ENCODE assay signal across 8 mouse cellular contexts in the genomic region with DNA sequence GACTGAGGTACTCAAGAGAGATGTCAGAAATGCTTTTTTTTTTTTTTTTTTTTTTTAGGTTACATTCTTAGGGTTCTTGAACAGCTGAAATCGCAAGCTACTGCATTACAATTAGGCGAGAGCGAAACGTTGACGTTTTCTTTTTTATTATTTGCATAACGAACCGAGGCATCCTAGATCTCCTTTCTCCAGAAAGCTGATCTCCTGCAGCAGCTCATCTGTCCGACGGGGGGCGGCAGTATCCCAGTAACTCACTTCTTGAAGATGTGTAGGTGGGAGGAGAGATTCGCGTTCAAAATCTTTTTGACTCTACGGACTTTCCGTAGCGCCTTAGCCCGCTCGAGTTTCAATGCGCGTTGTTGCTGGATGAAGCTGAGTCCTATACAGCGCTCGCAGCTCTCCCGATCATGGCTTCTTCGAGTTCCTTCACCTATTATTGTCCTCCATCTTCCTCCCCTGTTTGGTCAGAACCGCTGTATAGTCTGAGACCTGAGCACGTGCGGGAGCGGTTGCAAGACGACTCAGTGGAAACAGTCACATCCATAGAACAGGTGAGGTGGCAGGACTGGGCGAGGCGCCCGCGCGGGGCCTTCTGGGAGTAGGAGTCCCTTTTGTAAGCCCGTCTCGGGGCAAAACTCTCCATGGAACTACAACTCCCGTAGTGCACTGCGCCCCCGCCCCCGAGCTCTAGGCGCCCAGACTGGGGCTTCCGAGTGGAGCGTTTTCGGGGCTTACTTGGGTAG. TPM values are rescaled to one million over a fixed set of nuclear protein-coding genes. Genes with fewer than 3 reads are reported as not detected.
DNase-seq lines count a peak whose midpoint lies in the region; ATAC-seq and TF ChIP-seq lines count a peak whose summit lies in the region.

No protein-coding gene starts in this region.

- H3K36me3 ChIP-seq in CH12.LX (replicated peaks in 1 of 2; ENCODE audit: control insufficient read depth in 1 of 2, insufficient read depth in 1 of 2, low read length in 1 of 2), result peaks cover 0 to 17% of the 10 kb centered on the region in 2 experiments
- no peaks in the 10 kb centered on the region for H3K36me3 ChIP-seq in forebrain, embryonic 11.5 days (ENCODE audit: control insufficient read depth, insufficient read depth, low read length)
- no peaks in the 10 kb centered on the region for H3K36me3 ChIP-seq in heart, postnatal 0 days (replicated peaks; ENCODE audit: control insufficient read depth, insufficient read depth, low read length)
- H3K36me3 ChIP-seq in liver, embryonic 16.5 days (ENCODE audit: control insufficient read depth, insufficient read depth), result no peaks in the 10 kb centered on the region
- no peaks in the 10 kb centered on the region for H3K36me3 ChIP-seq in neural tube, embryonic 13.5 days
- no peaks in the 10 kb centered on the region for H3K36me3 ChIP-seq in testis, adult 2 months (ENCODE audit: control insufficient read depth, insufficient read depth, low read length)

- TF ChIP-seq POLR2A in CH12.LX (IDR thresholded peaks at IDR 0.05; ENCODE audit: low read depth, low read length), result peak; percentile 77
- 0 out of 2 replicates have a peak, but pooled peaks have one; percentile 42 for TF ChIP-seq POLR2A in testis, adult 2 months (IDR thresholded peaks at IDR 0.05; ENCODE audit: control insufficient read depth, low read depth, low read length)

- peak; percentile 96 for DNase-seq in CH12.LX (ENCODE audit: extremely low read depth)
- peak; percentile 96 for DNase-seq in c-Kit-positive CD71-positive TER-119-negative erythroid progenitor cells, embryonic 14.5 days (ENCODE audit: low read depth)
- peak; percentile 97 for DNase-seq in forebrain, embryonic 11.5 days (ENCODE audit: low spot score)
- peak; percentile 96 for DNase-seq in heart, postnatal 0 days (ENCODE audit: low spot score)
- peak; percentile 97 to 98 for DNase-seq in kidney, postnatal 4 days

- no peaks in the 10 kb centered on the region for H3K27me3 ChIP-seq in CH12.LX (replicated peaks)
- H3K27me3 ChIP-seq in forebrain, embryonic 11.5 days (ENCODE audit: control insufficient read depth, insufficient read depth, low read length), result no peaks in the 10 kb centered on the region
- no peaks in the 10 kb centered on the region for H3K27me3 ChIP-seq in heart, postnatal 0 days (ENCODE audit: control insufficient read depth, insufficient read depth, low read length)
- H3K27me3 ChIP-seq in liver, embryonic 16.5 days (ENCODE audit: control insufficient read depth, insufficient read depth, low read depth, low read length), result no peaks in the 10 kb centered on the region; the same call in 1 of the 2 replicates
- H3K27me3 ChIP-seq in neural tube, embryonic 13.5 days, result peaks cover 5% of the 10 kb centered on the region; the same call in 1 of the 2 replicates
- H3K27me3 ChIP-seq in testis, adult 2 months (ENCODE audit: control insufficient read depth, insufficient read depth, low read length), result no peaks in the 10 kb centered on the region

- TF ChIP-seq RAD21 in CH12.LX (IDR thresholded peaks at IDR 0.05; ENCODE audit: low read depth, low read length), result peak; percentile 89

- no peaks in the 10 kb centered on the region for H3K9me3 ChIP-seq in CH12.LX (replicated peaks; ENCODE audit: low read length)
- H3K9me3 ChIP-seq in forebrain, embryonic 11.5 days (ENCODE audit: control insufficient read depth, low read length), result no peaks in the 10 kb centered on the region
- H3K9me3 ChIP-seq in heart, postnatal 0 days (replicated peaks; ENCODE audit: control insufficient read depth, low read length), result no peaks in the 10 kb centered on the region
- H3K9me3 ChIP-seq in liver, embryonic 16.5 days (replicated peaks; ENCODE audit: control insufficient read depth, low read length), result no peaks in the 10 kb centered on the region
- no peaks in the 10 kb centered on the region for H3K9me3 ChIP-seq in neural tube, embryonic 13.5 days

- peak overlapping the region; percentile 47; the same call in 1 of the 2 replicates for H3K27ac ChIP-seq in CH12.LX (ENCODE audit: insufficient read depth, low read depth)
- no peak overlapping the region for H3K27ac ChIP-seq in forebrain, embryonic 11.5 days (ENCODE audit: low read depth, low read length)
- peak overlapping the region; percentile 44; the same call in 1 of the 2 replicates for H3K27ac ChIP-seq in heart, postnatal 0 days (ENCODE audit: low read depth)
- peak overlapping the region; percentile 56 for H3K27ac ChIP-seq in liver, embryonic 16.5 days (ENCODE audit: low read length)
- peak overlapping the region; percentile 81 for H3K27ac ChIP-seq in neural tube, embryonic 13.5 days (replicated peaks)
- H3K27ac ChIP-seq in testis, adult 2 months (ENCODE audit: control insufficient read depth, insufficient read depth, low read depth, low read length), result peak overlapping the region; percentile 87

- dilution Hi-C loops in CH12.LX (cut with MboI; ENCODE audit: extremely low pct_ligation_motif_present, extremely low pct_unique_long_range_greater_than_20kb, low sequenced_read_pairs), result no loop called here

- peak; percentile 37 for TF ChIP-seq EP300 in CH12.LX (IDR thresholded peaks at IDR 0.05; ENCODE audit: low read length)
- no peak for TF ChIP-seq EP300 in heart, postnatal 0 days (IDR thresholded peaks at IDR 0.05; ENCODE audit: low read depth)

- WGBS in forebrain, embryonic 11.5 days, result under 1% methylated on average over 43 of the region's 43 CpGs
- under 1% methylated on average over 43 of the region's 43 CpGs for WGBS in heart, postnatal 0 days
- under 1% methylated on average over 43 of the region's 43 CpGs for WGBS in liver, embryonic 16.5 days (ENCODE audit: insufficient replicate concordance)
- WGBS in neural tube, embryonic 13.5 days, result under 1% methylated on average over 43 of the region's 43 CpGs

- TF ChIP-seq CTCF in CH12.LX (conservative IDR thresholded peaks at IDR 0.05 in 1 of 2, IDR thresholded peaks at IDR 0.05 in 1 of 2; ENCODE audit: low read depth in 2 of 2, low read length in 2 of 2), result peak; percentile 23 to 95; a peak in 3 of 4 replicates
- TF ChIP-seq CTCF in heart, postnatal 0 days (IDR thresholded peaks at IDR 0.05; ENCODE audit: low read depth), result peak; percentile 83
- peak; percentile 62; the same call in 1 of the 2 replicates for TF ChIP-seq CTCF in testis, adult 2 months (IDR thresholded peaks at IDR 0.05; ENCODE audit: control insufficient read depth, insufficient read depth, insufficient replicate concordance, low read depth, low read length)

- in situ Hi-C loops in CH12.LX (cut with MboI; ENCODE audit: low pct_ligation_motif_present, low pct_unique_long_range_greater_than_20kb, low sequenced_read_pairs), result no loop called here

- ATAC-seq in forebrain, embryonic 11.5 days (replicated peaks; ENCODE audit: low FRiP score), result peak; percentile 99
- peak; percentile 99 for ATAC-seq in heart, postnatal 0 days (ENCODE audit: insufficient read depth, low read depth)
- peak; percentile 100 for ATAC-seq in liver, embryonic 16.5 days (ENCODE audit: low read depth)
- peak; percentile 99 for ATAC-seq in neural tube, embryonic 13.5 days (ENCODE audit: low read depth)

- H3K79me2 ChIP-seq in CH12.LX (replicated peaks; ENCODE audit: control insufficient read depth, extremely low read depth, insufficient read depth, poor library complexity, severe bottlenecking), result peaks cover 8% of the 10 kb centered on the region

- peaks cover 2 to 11% of the 10 kb centered on the region in 2 experiments for H3K4me1 ChIP-seq in CH12.LX (ENCODE audit: control insufficient read depth in 1 of 2, insufficient read depth in 2 of 2)
- no peaks in the 10 kb centered on the region; the same call in 1 of the 2 replicates for H3K4me1 ChIP-seq in forebrain, embryonic 11.5 days (replicated peaks; ENCODE audit: control insufficient read depth, insufficient read depth, low read length)
- peaks cover 9% of the 10 kb centered on the region for H3K4me1 ChIP-seq in heart, postnatal 0 days (ENCODE audit: control insufficient read depth, insufficient read depth)
- peaks cover 15% of the 10 kb centered on the region for H3K4me1 ChIP-seq in liver, embryonic 16.5 days (ENCODE audit: control insufficient read depth, low read depth, low read length)
- H3K4me1 ChIP-seq in neural tube, embryonic 13.5 days (replicated peaks), result peaks cover 13% of the 10 kb centered on the region
- H3K4me1 ChIP-seq in testis, adult 2 months (ENCODE audit: control insufficient read depth, insufficient read depth, low read length), result peaks cover 2% of the 10 kb centered on the region

- H3K4me2 ChIP-seq in CH12.LX (ENCODE audit: insufficient read depth, low read depth, poor library complexity, severe bottlenecking), result peak overlapping the region; percentile 55
- H3K4me2 ChIP-seq in forebrain, embryonic 11.5 days (ENCODE audit: low read depth, low read length, severe bottlenecking), result peak overlapping the region; percentile 72
- H3K4me2 ChIP-seq in heart, postnatal 0 days (ENCODE audit: low read depth, low read length), result peak overlapping the region; percentile 75
- peak overlapping the region; percentile 84 for H3K4me2 ChIP-seq in liver, embryonic 16.5 days (ENCODE audit: low read depth, low read length)
- peak overlapping the region; percentile 77 for H3K4me2 ChIP-seq in neural tube, embryonic 13.5 days

- peak overlapping the region; percentile 74 to 94 (median 79) for H3K4me3 ChIP-seq in CH12.LX (replicated peaks in 1 of 3; ENCODE audit: low read depth in 2 of 3, low read length in 2 of 3, poor library complexity in 1 of 3)
- H3K4me3 ChIP-seq in forebrain, embryonic 11.5 days (ENCODE audit: low read depth, low read length), result peak overlapping the region; percentile 68
- H3K4me3 ChIP-seq in heart, postnatal 0 days (ENCODE audit: low read depth, low read length), result peak overlapping the region; percentile 69
- peak overlapping the region; percentile 72 for H3K4me3 ChIP-seq in liver, embryonic 16.5 days (ENCODE audit: low read depth, low read length)
- H3K4me3 ChIP-seq in neural tube, embryonic 13.5 days, result peak overlapping the region; percentile 72
- H3K4me3 ChIP-seq in testis, adult 2 months (ENCODE audit: control insufficient read depth, low read depth, low read length), result peak overlapping the region; percentile 99

- H3K9ac ChIP-seq in CH12.LX (ENCODE audit: insufficient read depth, low read depth), result peak overlapping the region; percentile 70
- peak overlapping the region; percentile 75 for H3K9ac ChIP-seq in forebrain, embryonic 11.5 days (ENCODE audit: low read length)
- peak overlapping the region; percentile 66 for H3K9ac ChIP-seq in heart, postnatal 0 days (replicated peaks; ENCODE audit: low read depth, low read length)
- peak overlapping the region; percentile 74 for H3K9ac ChIP-seq in liver, embryonic 16.5 days (ENCODE audit: low read depth, low read length)
- peak overlapping the region; percentile 81 for H3K9ac ChIP-seq in neural tube, embryonic 13.5 days

RNA-seq across cellular contexts. Expression of a gene that starts 14.6 kb away (rescaled TPM):
- total RNA-seq in CH12.LX (2012; rRNA removed), result 0.04 and 0.25 TPM in 2 replicates
- 0.07 TPM in 1 of 2 replicates, not detected in the other for total RNA-seq in CH12.LX (2014; rRNA removed)
- polyA plus RNA-seq in CH12.LX (2012; ENCODE audit: insufficient read length, low read depth), result not detected in 2 replicates
- polyA plus RNA-seq in forebrain, embryonic 11.5 days (2014; fragmentation: Nextera tagmentation; extraction: Ambion mirVana), result 9.3 and 11.2 TPM in 2 replicates
- 1.1 and 10.3 TPM in 2 replicates for total RNA-seq in heart, postnatal 0 days (2014; rRNA removed; ENCODE audit: low replicate concordance)
- 1.6 and 1.7 TPM in 2 replicates for polyA plus RNA-seq in heart, postnatal 0 days (2015; fragmentation: Nextera tagmentation; extraction: Ambion mirVana)
- polyA plus RNA-seq in liver, embryonic 16.5 days (2015; fragmentation: Nextera tagmentation; extraction: Ambion mirVana), result 0.23 and 0.39 TPM in 2 replicates
- polyA plus RNA-seq in neural tube, embryonic 13.5 days (2015; fragmentation: Nextera tagmentation; extraction: Ambion mirVana), result 25.3 and 28.0 TPM in 2 replicates
- 0.32 and 0.90 TPM in 2 replicates for polyA plus RNA-seq in testis, adult 2 months (2012; rRNA removed)

RNA-seq across cellular contexts. Expression of a gene that starts 41.9 kb away (rescaled TPM):
- total RNA-seq in CH12.LX (2012; rRNA removed) (not detected in 2 replicates), CH12.LX (2014; rRNA removed) (not detected in 2 replicates)
- not detected in 2 replicates for polyA plus RNA-seq in CH12.LX (2012; ENCODE audit: insufficient read length, low read depth)
- polyA plus RNA-seq in forebrain, embryonic 11.5 days (2014; fragmentation: Nextera tagmentation; extraction: Ambion mirVana), result 0.20 TPM in 1 of 2 replicates, not detected in the other
- total RNA-seq in heart, postnatal 0 days (2014; rRNA removed; ENCODE audit: low replicate concordance), result not detected in 2 replicates
- polyA plus RNA-seq in heart, postnatal 0 days (2015; fragmentation: Nextera tagmentation; extraction: Ambion mirVana), result 0.49 TPM in 1 of 2 replicates, not detected in the other
- 0.83 TPM in 1 of 2 replicates, not detected in the other for polyA plus RNA-seq in liver, embryonic 16.5 days (2015; fragmentation: Nextera tagmentation; extraction: Ambion mirVana)
- polyA plus RNA-seq in neural tube, embryonic 13.5 days (2015; fragmentation: Nextera tagmentation; extraction: Ambion mirVana), result 0.10 TPM in 1 of 2 replicates, not detected in the other
- polyA plus RNA-seq in testis, adult 2 months (2012; rRNA removed), result 0.12 TPM in 1 of 2 replicates, not detected in the other
